Mouse (Mus musculus): ENCODE measurements around the gene Plch2. TPM values are rescaled to one million over a fixed set of nuclear protein-coding genes. Genes with fewer than 3 reads are reported as not detected.
"Not testable (repeated sequence)": the region's sequence is repeated elsewhere in the genome, so short reads cannot be mapped to it uniquely, and the experiment has no call there.

The Plch2 gene
- polyA plus RNA-seq, 1 experiment from 2014 or later: 0.43 TPM

DNA sequence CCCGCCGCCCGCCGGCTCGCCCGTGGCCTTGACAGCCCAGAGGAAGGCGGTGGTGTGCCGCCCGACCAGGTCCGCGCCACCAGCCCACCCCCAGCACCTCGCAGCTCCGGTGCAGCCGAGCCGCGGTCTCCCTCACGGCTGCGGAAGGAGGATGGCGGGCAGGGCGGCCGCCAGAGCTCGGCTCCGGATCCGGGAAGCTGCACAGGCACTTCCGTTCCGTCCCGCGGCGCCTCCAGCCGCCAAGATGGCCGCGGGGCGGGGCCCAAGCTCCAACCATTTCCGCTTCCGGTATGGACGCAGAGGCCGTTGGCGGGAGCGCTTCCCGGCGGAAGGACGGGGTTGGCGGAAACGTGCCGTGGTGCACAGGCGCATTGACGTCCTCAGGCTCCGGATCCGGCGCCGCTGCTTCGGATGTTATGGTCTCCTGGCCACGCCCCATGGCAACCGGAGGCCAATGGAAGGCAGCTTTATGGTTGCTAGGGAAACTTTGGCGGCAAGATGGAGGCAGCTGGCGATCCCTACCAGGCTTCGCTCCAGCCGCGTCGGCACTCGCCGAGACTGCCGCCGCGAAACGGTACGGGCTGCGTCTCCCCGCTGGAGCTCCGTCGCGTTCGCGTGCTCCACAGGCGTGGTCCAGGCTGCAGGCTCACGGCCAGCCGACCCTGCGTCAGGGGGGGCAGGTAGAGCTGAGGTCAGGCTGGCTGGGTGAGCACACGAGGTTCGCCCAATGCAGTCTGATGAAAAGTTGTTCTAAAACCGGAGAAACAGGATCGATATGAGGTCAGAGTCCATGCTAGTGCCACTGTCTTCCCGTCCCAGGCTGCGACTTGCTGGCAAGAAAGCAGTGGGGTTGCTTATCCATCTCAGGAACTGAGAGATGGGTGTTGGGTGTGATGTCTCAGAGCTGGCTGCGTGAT is 29.8 kb upstream of the Plch2 start, which contains the start of the genes Rer1 and Morn1:
TSS of gene Rer1 (minus strand) at position 275 of the 917 bp plus-strand sequence.
TSS of gene Morn1 (plus strand) at position 470 of the 917 bp plus-strand sequence.
- H3K27ac ChIP-seq: peak within 1 kb of the TSS; percentile 94
- peak within 1 kb of the TSS; percentile 84 for H3K4me3 ChIP-seq
- H3K9ac ChIP-seq: peak within 1 kb of the TSS; percentile 91
- no peaks in the 10 kb centered on the region for H3K9me3 ChIP-seq (replicated peaks)
- H3K4me1 ChIP-seq (replicated peaks): peaks cover 36% of the 10 kb centered on the region
- no peaks in the 10 kb centered on the region for H3K27me3 ChIP-seq
- peak; percentile 96 for ATAC-seq (replicated peaks; ENCODE audit: insufficient number of reproducible peaks, insufficient read depth, low FRiP score, low read depth)
- peak within 1 kb of the TSS; percentile 90 for H3K4me2 ChIP-seq
- under 1% methylated on average over 76 of the region's 85 CpGs for WGBS
- H3K36me3 ChIP-seq: peaks cover 16% of the 10 kb centered on the region

DNA sequence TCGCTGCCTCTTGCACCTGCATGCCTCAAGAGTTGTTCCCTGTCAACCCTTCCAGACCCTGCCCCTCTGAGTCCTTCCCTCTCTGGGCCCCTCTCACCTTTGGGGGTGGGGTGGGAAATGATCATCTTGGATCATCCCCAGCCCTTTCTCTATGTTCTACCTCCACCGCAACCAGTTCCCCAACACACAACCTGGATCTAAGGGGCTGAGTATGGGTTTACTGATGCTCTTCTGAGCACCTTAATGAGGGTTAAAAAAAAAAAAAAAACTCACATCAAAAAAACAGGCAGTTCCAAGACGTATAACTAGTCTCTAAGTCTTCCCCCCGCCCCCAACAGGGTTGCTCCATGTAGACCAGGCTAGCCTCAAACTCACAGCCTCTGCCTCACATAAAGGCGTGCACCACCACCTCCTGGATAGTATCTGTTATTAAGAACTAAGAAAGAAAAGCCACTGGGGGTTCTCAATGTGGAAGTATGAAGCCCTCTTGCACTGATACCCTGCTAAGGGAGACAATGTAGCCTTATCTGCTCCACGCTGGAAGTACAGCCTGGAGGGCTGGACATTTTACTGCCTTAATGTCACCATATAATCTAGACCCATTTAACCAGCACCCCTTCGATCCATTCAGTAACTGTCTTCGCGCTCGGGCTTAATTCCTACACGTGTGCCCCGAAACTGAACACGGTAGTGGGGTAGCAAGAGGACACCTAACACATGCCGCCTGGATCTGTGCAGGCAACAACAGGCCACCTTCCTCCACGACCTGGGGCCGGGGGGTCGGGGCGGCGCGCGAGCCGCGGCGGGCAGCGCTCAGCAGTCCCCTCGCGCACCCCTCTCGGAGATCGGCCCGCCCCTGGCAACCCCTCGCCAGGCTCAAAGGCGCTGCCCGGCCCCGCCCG is 28.9 kb upstream of the Plch2 start:
- H3K27ac ChIP-seq: peak overlapping the region; percentile 94
- peak overlapping the region; percentile 91 for H3K9ac ChIP-seq
- peaks cover 23% of the 10 kb centered on the region for H3K36me3 ChIP-seq
- ATAC-seq (replicated peaks; ENCODE audit: insufficient number of reproducible peaks, insufficient read depth, low FRiP score, low read depth): no peak
- peaks cover 36% of the 10 kb centered on the region for H3K4me1 ChIP-seq (replicated peaks)
- peak overlapping the region; percentile 84 for H3K4me3 ChIP-seq
- WGBS: 7% methylated on average over 25 of the region's 35 CpGs
- no peaks in the 10 kb centered on the region for H3K27me3 ChIP-seq
- no peaks in the 10 kb centered on the region for H3K9me3 ChIP-seq (replicated peaks)
- H3K4me2 ChIP-seq: peak overlapping the region; percentile 80

DNA sequence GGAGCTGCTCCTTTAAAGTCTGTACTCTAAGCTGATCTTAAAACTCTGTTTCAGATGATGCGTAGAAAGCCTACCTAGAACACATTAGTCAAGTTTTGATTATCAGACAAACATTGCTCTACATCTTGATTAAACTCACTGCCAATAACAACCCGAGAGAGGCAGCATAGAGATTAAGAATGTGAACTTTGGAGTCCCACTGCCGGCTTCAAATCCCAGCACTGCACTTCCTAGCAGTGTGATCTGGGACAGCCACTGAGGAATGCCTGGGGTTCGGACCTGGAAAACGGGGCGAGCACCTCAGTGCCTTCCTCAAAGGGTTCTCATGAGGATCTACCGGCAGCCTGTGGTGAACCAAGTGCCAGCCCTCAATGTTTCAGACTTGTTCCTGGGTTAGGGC is 27.8 kb upstream of the Plch2 start:
- Histone ChIP-seq H3K4me2 (peak overlapping the region; percentile 80), H3K4me3 (peak overlapping the region; percentile 84), H3K9me3 (replicated peaks) (no peaks in the 10 kb centered on the region), H3K27me3 (no peaks in the 10 kb centered on the region), H3K4me1 (replicated peaks) (peaks cover 36% of the 10 kb centered on the region), H3K36me3 (peaks cover 34% of the 10 kb centered on the region), H3K27ac (no peak overlapping the region), H3K9ac (peak overlapping the region; percentile 91; the same call in 1 of the 2 replicates)
- no peak for ATAC-seq (replicated peaks; ENCODE audit: insufficient number of reproducible peaks, insufficient read depth, low FRiP score, low read depth)
- 80% methylated on average over 7 of the region's 7 CpGs for WGBS

DNA sequence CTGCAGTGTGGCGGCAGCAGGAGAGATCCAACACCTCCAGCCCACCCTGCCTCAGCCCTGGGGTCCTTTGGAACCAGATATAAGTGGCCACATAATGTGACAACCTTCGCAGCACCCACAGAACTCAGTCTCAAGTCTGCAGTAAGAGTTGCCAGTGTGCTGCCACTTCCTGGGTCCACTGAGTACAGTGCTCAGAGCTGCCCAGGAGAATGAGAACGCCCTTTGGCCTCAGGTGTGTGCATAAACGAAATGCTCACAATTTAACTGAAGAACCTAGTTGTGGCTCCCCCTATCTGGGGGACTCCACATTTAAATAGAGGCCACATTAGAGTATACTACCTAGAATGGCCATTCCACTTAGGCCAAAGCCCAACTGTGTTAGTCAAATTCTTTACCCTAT is 27.0 kb upstream of the Plch2 start:
- 85% methylated on average over 4 of the region's 4 CpGs for WGBS
- H3K36me3 ChIP-seq: peaks cover 39% of the 10 kb centered on the region
- H3K27ac ChIP-seq: no peak overlapping the region
- no peaks in the 10 kb centered on the region for H3K9me3 ChIP-seq (replicated peaks)
- no peak overlapping the region for H3K4me3 ChIP-seq
- no peak overlapping the region for H3K4me2 ChIP-seq
- no peaks in the 10 kb centered on the region for H3K27me3 ChIP-seq
- ATAC-seq (replicated peaks; ENCODE audit: insufficient number of reproducible peaks, insufficient read depth, low FRiP score, low read depth): no peak
- peaks cover 36% of the 10 kb centered on the region for H3K4me1 ChIP-seq (replicated peaks)
- no peak overlapping the region for H3K9ac ChIP-seq

DNA sequence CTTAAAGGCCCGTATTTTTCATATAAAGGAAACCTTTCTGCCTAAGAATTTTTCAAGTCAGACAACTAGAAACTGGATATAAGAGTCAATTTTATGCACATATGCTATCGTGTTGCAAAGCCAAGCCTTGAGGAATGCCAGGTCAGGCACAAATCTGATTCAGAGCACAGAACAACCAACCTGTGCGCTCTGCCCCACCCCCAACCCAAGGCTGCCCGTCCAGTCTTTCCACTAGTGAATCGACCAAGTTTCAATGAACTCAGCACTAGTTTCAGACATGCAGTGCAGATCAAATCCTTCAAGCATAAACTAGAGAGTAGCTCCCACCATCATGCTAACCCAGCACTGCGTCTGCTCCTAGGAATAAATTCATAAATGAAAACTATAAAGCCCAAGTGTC is 23.1 kb upstream of the Plch2 start:
- Histone ChIP-seq H3K27ac (no peak overlapping the region), H3K27me3 (no peaks in the 10 kb centered on the region), H3K4me3 (no peak overlapping the region), H3K4me1 (replicated peaks) (peaks cover 19% of the 10 kb centered on the region), H3K4me2 (no peak overlapping the region), H3K36me3 (peaks cover 75% of the 10 kb centered on the region), H3K9ac (no peak overlapping the region), H3K9me3 (replicated peaks) (no peaks in the 10 kb centered on the region)
- ATAC-seq (replicated peaks; ENCODE audit: insufficient number of reproducible peaks, insufficient read depth, low FRiP score, low read depth): no peak
- 88% methylated on average over 6 of the region's 6 CpGs for WGBS

DNA sequence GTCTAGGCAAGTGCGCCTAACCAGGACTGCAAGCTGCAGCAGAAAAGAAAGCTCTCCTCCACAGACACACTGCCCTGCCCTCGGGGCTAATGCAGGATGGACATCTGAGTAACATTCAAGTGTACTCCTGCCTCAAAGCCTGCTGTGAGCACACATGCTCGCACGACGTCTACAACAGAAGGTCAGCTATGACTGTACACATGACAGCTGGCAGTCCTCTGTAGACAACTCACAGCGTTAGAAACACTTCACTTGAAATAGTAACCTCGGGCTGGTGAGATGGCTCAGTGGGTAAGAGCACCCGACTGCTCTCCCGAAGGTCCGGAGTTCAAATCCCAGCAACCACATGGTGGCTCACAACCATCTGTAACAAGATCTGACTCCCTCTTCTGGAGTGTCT is 22.2 kb upstream of the Plch2 start:
- ATAC-seq (replicated peaks; ENCODE audit: insufficient number of reproducible peaks, insufficient read depth, low FRiP score, low read depth); H3K27me3 ChIP-seq; H3K27ac ChIP-seq; H3K4me3 ChIP-seq; H3K4me2 ChIP-seq; H3K9me3 ChIP-seq (replicated peaks); H3K9ac ChIP-seq: not testable (repeated sequence)
- 81% methylated on average over 10 of the region's 10 CpGs for WGBS
- Histone ChIP-seq H3K36me3 (peaks cover 84% of the 10 kb centered on the region), H3K4me1 (replicated peaks) (peaks cover 11% of the 10 kb centered on the region)

DNA sequence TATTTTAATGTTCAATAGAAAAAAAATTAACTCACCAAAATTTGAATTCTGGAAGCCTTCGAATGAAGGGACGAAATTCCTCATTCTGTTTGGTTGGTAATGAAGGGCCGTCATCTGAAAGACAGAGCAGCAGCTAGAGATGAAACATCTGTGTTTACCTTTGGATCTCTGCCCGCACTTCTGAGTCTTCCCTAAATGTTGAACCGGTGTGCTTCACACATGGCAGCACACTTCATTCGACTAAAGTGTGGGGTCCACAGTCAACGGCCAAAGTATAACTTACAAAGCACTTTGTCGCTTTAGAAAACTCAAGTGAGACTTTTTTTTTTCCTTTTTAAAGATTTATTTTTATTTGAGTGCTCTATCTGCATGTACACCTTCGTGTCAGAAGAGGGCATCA is 20.1 kb upstream of the Plch2 start:
- no peak for ATAC-seq (replicated peaks; ENCODE audit: insufficient number of reproducible peaks, insufficient read depth, low FRiP score, low read depth)

DNA sequence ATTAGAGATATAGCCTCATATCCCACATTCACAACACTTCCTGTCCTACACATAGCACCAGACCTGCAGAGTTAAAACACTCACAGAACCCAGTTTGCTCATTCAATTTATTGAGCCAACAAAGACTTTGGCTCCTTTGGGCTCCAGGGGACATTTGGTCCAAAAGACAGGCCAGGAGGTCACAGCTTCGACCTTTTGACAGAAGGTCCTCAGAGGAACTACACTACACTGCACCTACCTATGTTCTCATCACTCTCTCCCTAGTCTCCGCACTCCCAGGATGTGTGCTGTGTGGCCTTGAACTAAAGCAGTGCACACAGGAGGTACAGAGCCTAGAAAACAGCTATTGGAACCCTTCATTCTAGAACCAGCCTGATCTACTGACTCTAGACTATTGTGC is 19.2 kb upstream of the Plch2 start:
- H3K4me3 ChIP-seq: no peak overlapping the region
- no peak for ATAC-seq (replicated peaks; ENCODE audit: insufficient number of reproducible peaks, insufficient read depth, low FRiP score, low read depth)

More for the DNA sequence above, 20.1 kb upstream of the Plch2 start:
- H3K4me1 ChIP-seq (replicated peaks): no peaks in the 10 kb centered on the region
- WGBS: 79% methylated on average over 9 of the region's 9 CpGs
- H3K9ac ChIP-seq: no peak overlapping the region
- H3K4me3 ChIP-seq: no peak overlapping the region
- peaks cover 90% of the 10 kb centered on the region for H3K36me3 ChIP-seq
- no peak overlapping the region for H3K4me2 ChIP-seq
- no peaks in the 10 kb centered on the region for H3K9me3 ChIP-seq (replicated peaks)
- H3K27ac ChIP-seq: no peak overlapping the region
- no peaks in the 10 kb centered on the region for H3K27me3 ChIP-seq

DNA sequence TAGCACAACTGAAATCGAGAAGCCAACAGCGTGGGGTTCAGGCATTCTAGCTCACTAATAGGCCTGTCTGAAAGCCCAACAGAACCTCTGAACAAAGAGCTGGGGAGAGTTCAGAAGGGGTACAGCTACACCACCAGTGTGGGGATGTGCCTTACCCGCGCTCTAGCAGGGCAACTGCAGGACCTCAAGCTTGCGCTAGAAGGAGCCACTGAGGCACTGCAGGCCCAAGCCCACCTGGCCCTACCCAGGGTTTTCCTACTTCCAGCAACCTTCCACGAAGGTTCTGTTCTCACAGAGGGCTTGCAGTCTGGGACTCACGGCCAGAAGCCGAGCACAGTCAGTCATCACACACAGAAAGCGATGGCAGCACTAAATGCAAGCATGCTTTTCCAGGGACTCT is 18.6 kb upstream of the Plch2 start:
- no peak for ATAC-seq (replicated peaks; ENCODE audit: insufficient number of reproducible peaks, insufficient read depth, low FRiP score, low read depth)
- Histone ChIP-seq H3K4me3 (no peak overlapping the region), H3K27ac (no peak overlapping the region), H3K36me3 (peaks cover 93% of the 10 kb centered on the region), H3K4me1 (replicated peaks) (no peaks in the 10 kb centered on the region), H3K9ac (no peak overlapping the region), H3K4me2 (no peak overlapping the region), H3K9me3 (replicated peaks) (no peaks in the 10 kb centered on the region), H3K27me3 (no peaks in the 10 kb centered on the region)
- WGBS: 89% methylated on average over 9 of the region's 9 CpGs

More for the DNA sequence above, 19.2 kb upstream of the Plch2 start:
- Histone ChIP-seq H3K9ac (no peak overlapping the region), H3K4me1 (replicated peaks) (no peaks in the 10 kb centered on the region), H3K9me3 (replicated peaks) (no peaks in the 10 kb centered on the region), H3K27me3 (no peaks in the 10 kb centered on the region), H3K36me3 (peaks cover 92% of the 10 kb centered on the region), H3K27ac (no peak overlapping the region), H3K4me2 (no peak overlapping the region)
- 94% methylated on average over 2 of the region's 2 CpGs for WGBS

DNA sequence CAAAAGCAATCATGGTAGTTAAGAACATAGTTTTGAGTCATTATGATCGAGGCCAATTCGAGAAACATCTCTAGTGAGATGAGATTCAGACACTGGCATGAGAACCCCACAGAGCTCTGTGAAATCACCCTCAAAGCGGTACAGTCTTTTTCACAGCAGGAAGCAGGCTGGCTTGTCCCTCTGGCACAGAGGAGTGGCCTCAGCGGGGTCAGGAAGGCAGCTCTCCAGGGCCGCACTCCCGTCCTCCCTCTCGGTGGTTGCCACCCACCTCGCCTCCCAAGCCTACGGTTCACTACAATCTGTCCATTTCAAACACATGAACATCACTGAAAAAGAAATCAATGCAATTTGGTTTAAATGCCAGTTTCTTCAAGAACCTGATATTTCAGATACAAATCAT is 17.8 kb upstream of the Plch2 start:
- no peak overlapping the region for H3K4me3 ChIP-seq
- no peak overlapping the region for H3K4me2 ChIP-seq
- no peaks in the 10 kb centered on the region for H3K27me3 ChIP-seq
- H3K27ac ChIP-seq: no peak overlapping the region
- peaks cover 93% of the 10 kb centered on the region for H3K36me3 ChIP-seq
- 77% methylated on average over 9 of the region's 9 CpGs for WGBS
- 0 out of 2 replicates have a peak, but pooled peaks cover 4% of the 10 kb centered on the region for H3K4me1 ChIP-seq (replicated peaks)
- no peak overlapping the region for H3K9ac ChIP-seq
- ATAC-seq (replicated peaks; ENCODE audit: insufficient number of reproducible peaks, insufficient read depth, low FRiP score, low read depth): no peak
- no peaks in the 10 kb centered on the region for H3K9me3 ChIP-seq (replicated peaks)

DNA sequence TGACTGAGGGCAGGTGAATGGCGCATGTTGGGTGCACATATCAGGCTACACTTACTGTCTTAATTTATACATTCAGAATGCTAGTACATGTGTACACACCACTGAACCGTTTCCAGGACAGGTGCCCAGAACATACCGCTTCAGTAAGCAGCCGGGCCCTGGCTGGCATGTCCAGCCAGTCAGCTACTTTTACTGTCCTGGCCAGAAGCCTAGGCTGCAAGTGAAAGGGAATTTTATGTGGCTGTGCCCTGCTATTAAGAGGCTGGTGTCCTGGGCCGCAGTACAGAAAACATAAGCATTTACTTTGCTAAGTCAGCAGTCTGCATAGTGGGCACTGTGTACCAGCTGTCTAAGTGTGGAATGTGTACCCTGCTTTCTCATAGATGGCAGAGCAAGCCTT is 14.3 kb upstream of the Plch2 start:
- 85% methylated on average over 5 of the region's 5 CpGs for WGBS

More for the DNA sequence above, 14.3 kb upstream of the Plch2 start:
- H3K4me2 ChIP-seq: no peak overlapping the region
- H3K36me3 ChIP-seq: peaks cover 71% of the 10 kb centered on the region
- H3K27ac ChIP-seq: no peak overlapping the region
- no peaks in the 10 kb centered on the region for H3K9me3 ChIP-seq (replicated peaks)
- ATAC-seq (replicated peaks; ENCODE audit: insufficient number of reproducible peaks, insufficient read depth, low FRiP score, low read depth): no peak
- H3K9ac ChIP-seq: no peak overlapping the region
- peaks cover 22% of the 10 kb centered on the region for H3K4me1 ChIP-seq (replicated peaks)
- H3K4me3 ChIP-seq: no peak overlapping the region
- H3K27me3 ChIP-seq: no peaks in the 10 kb centered on the region

All from heart, embryonic 15.5 days (tissue).